Mouse (Mus musculus) hindbrain, embryonic 12.5 days (tissue): ENCODE results near the gene Lrp5. TPM values are rescaled to one million over a fixed set of nuclear protein-coding genes. Genes with fewer than 3 reads are reported as not detected.

Source experiments
- ATAC-seq: fragments of 200-750 bp; cut with Nextera tagmentation; 2 replicates; pipeline ENCODE4 v1.8.0; 2017; ENCODE audit warnings: moderate TSS enrichment; ENCODE audit not compliant: low FRiP score
- H3K27ac ChIP-seq: fragments of 300-500 bp; sonication (generic); 2 replicates; pipeline ENCODE4 v1.5.1; 2016; ENCODE audit warnings: mild to moderate bottlenecking
- H3K27me3 ChIP-seq: fragments of 300-500 bp; sonication (generic); 2 replicates; pipeline ENCODE4 v1.6.1; 2016; ENCODE audit warnings: mild to moderate bottlenecking
- H3K36me3 ChIP-seq: fragments of 300-500 bp; sonication (generic); 2 replicates; pipeline ENCODE4 v1.6.1; 2016; ENCODE audit warnings: mild to moderate bottlenecking
- H3K4me1 ChIP-seq: fragments of 300-500 bp; sonication (generic); 2 replicates; pipeline ENCODE4 v1.6.1; 2016
- H3K4me2 ChIP-seq: fragments of 300-500 bp; sonication (generic); replicated peaks from 2 replicates; pipeline ENCODE4 v1.6.1; 2016; ENCODE audit warnings: mild to moderate bottlenecking
- H3K4me3 ChIP-seq: fragments of 300-500 bp; sonication (generic); 2 replicates; pipeline ENCODE4 v1.5.1; 2016; ENCODE audit warnings: mild to moderate bottlenecking
- H3K9ac ChIP-seq: fragments of 300-500 bp; sonication (generic); 2 replicates; pipeline ENCODE4 v1.6.1; 2016; ENCODE audit warnings: mild to moderate bottlenecking, moderate library complexity
- H3K9me3 ChIP-seq: fragments of 300-500 bp; sonication (generic); replicated peaks from 2 replicates; pipeline ENCODE4 v1.6.1; 2016; ENCODE audit warnings: mild to moderate bottlenecking
- WGBS: fragments of 180-500 bp; shearing (Covaris S2); methylation state at CpG from one replicate; pipeline ENCODE4 v1.1.7; 2016; 5-methylcytosine and 5-hydroxymethylcytosine counted together
- polyA plus RNA-seq: library from polyadenylated mRNA; unstranded; fragments of >200 nt; fragmentation: Nextera tagmentation; extraction: Ambion mirVana; gene quantifications from 2 replicates; pipeline ENCODE4 v1.2.1, GENCODE M21; 2016

Gene Lrp5
- polyA plus RNA-seq, 1 experiment from 2014 or later: 4.0 TPM

DNA sequence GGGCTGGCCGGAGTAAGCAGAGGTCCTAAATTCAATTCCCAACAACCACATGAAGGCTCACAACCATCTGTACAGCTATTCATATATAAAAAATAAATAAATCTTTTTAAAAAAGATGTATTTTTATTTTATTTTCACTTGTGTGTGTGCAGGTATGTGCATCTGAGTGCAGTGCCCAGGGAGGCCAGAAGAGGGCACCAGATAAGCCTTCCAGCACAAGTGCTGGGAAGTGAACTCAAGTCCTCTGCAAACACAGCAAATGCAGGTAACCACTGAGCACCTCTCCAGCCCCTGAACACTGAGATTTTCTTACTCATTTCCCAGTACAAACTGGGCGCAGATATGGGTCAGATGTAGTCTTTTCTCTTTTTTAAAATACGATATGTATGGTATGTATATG, 35.1 kb downstream of the Lrp5 start:
- Histone ChIP-seq H3K9ac (no peak overlapping the region), H3K4me3 (no peak overlapping the region), H3K4me2 (no peak overlapping the region), H3K9me3 (0 out of 2 replicates have a peak, but pooled peaks cover 8% of the 10 kb centered on the region), H3K4me1 (0 out of 2 replicates have a peak, but pooled peaks cover under 1% of the 10 kb centered on the region), H3K27ac (no peak overlapping the region), H3K36me3 (peaks cover 17% of the 10 kb centered on the region), H3K27me3 (no peaks in the 10 kb centered on the region)
- ATAC-seq: no peak
- WGBS: 95% methylated on average over 3 of the region's 3 CpGs

DNA sequence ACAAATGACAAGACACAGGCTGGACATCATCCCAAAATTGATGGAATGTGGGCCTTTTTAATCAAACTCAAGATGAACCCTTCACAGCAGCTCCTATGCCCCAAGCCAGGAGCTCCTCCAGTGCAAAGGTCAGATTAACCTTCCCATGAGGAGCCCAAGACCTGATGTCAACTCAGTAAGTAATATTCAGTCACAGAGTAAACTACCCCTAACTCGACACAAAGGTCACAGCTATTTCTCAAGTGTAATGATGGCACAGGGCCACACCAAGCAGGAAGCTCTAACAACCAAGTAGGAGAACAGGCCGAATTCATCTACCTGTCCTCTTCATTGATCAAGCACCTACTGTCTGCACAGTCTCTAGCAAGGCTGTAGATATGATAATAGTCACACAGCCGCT, 35.9 kb downstream of the Lrp5 start:
- 93% methylated on average over 3 of the region's 3 CpGs for WGBS
- H3K4me2 ChIP-seq: no peak overlapping the region
- 0 out of 2 replicates have a peak, but pooled peaks cover 8% of the 10 kb centered on the region for H3K9me3 ChIP-seq
- H3K4me3 ChIP-seq: no peak overlapping the region
- H3K27me3 ChIP-seq: no peaks in the 10 kb centered on the region
- H3K27ac ChIP-seq: no peak overlapping the region
- peaks cover 22% of the 10 kb centered on the region for H3K36me3 ChIP-seq
- H3K4me1 ChIP-seq: no peaks in the 10 kb centered on the region
- no peak overlapping the region for H3K9ac ChIP-seq
- no peak for ATAC-seq

DNA sequence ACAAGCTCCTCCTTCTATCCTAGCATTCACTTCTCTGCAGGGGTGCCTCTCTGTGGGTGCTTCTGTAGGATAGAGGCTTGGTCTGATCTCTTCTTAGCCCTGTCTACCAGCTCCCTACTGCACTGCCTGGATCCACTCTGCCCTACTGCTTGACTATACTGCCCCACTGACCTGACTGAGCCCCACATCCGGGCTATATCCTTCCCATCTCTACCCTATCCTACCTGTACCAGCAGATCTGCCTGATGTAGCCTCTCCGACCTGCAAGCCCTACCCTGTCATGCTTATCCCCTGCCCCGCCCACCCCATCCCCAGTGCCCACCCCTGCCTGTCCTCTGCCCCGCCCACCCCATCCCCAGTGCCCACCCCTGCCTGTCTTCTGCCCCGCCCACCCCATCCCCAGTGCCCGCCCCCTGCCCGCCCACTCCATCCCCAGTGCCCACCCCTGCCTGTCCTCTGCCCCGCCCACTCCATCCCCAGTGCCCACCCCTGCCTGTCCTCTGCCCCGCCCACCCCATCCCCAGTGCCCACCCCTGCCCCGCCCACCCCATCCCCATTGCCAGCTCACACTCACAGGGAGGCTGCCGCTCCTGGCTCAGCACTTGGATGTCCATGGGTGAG, 37.4 kb downstream of the Lrp5 start:
- Histone ChIP-seq H3K4me3 (no peak overlapping the region), H3K4me2 (no peak overlapping the region), H3K9ac (no peak overlapping the region), H3K27ac (no peak overlapping the region), H3K9me3 (0 out of 2 replicates have a peak, but pooled peaks cover 8% of the 10 kb centered on the region), H3K36me3 (peaks cover 25% of the 10 kb centered on the region), H3K4me1 (no peaks in the 10 kb centered on the region), H3K27me3 (no peaks in the 10 kb centered on the region)
- 49% methylated on average over 6 of the region's 11 CpGs for WGBS
- 0 out of 2 replicates have a peak, but pooled peaks have one; percentile 48 for ATAC-seq

DNA sequence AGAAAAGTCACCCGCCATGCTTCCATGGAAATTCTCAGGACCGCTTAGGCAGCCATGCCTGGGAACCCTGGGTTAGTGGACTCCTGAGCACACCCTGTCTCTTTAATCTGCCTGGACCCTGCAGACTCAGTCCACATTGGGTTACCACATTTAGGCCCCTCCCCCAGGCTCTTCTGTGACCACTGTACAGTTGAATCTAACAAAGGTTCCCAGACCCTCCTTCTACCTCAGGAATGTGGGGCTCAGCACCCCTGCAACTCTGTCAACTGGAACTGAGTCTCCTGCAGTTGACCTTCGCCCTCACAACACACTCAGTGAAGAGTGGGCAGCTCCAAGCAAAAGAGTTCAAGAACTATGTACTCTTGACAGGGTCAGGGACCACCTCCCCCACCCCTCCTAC, 38.4 kb downstream of the Lrp5 start:
- no peak overlapping the region for H3K9ac ChIP-seq
- H3K4me2 ChIP-seq: no peak overlapping the region
- peaks cover 3% of the 10 kb centered on the region; the same call in 1 of the 2 replicates for H3K4me1 ChIP-seq
- no peaks in the 10 kb centered on the region for H3K27me3 ChIP-seq
- ATAC-seq: no peak
- H3K36me3 ChIP-seq: peaks cover 25% of the 10 kb centered on the region
- 0 out of 2 replicates have a peak, but pooled peaks cover 8% of the 10 kb centered on the region for H3K9me3 ChIP-seq
- no peak overlapping the region for H3K27ac ChIP-seq
- no peak overlapping the region for H3K4me3 ChIP-seq
- 86% methylated on average over 3 of the region's 3 CpGs for WGBS

DNA sequence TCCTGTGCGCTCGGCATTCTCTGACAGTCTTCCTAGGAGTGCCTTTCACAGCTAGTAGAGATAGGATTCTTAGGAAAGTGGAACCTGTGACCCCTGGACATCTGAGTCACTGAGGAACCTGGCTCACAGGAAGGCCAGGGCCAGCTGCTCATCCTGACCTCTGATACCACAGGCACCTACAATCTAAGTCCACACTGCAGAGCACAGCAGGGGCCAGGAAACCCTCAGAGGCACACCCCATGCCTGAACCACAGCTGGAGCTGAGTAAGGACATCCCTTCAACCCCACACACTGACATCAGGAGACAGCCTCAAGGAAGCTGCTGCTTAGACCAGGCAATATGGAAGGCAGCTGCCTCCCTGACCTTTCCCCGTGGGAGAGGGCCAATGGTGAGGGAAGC, 40.6 kb downstream of the Lrp5 start:
- 81% methylated on average over 3 of the region's 3 CpGs for WGBS
- H3K27ac ChIP-seq: no peak overlapping the region
- no peak overlapping the region for H3K4me3 ChIP-seq

DNA sequence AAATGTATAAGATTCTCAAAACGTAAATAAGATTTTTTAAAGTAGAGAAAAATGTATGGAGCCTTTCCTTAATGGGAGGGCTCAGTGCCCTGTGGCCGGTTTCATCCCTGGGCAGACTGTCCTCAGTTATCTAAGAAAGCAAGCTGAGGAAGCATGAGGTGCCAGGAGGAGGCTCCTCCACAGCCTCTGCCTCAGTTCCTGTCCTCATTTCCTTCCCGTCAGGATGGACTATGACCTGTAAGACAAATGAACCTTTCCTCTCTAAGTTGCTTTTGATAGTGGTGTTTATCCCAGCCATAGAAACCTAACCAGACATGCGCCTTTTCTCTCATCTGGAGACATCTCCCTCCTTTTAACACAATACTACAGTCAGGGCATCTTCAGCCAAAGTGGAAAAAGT, 41.0 kb downstream of the Lrp5 start:
- WGBS: 86% methylated on average over 4 of the region's 4 CpGs
- Histone ChIP-seq H3K4me3 (no peak overlapping the region), H3K4me1 (peaks cover 30% of the 10 kb centered on the region), H3K9ac (no peak overlapping the region), H3K27me3 (no peaks in the 10 kb centered on the region), H3K4me2 (no peak overlapping the region), H3K27ac (no peak overlapping the region), H3K9me3 (no peaks in the 10 kb centered on the region), H3K36me3 (peaks cover 14% of the 10 kb centered on the region)
- ATAC-seq: no peak

More for the DNA sequence above, 40.6 kb downstream of the Lrp5 start:
- Histone ChIP-seq H3K36me3 (peaks cover 14% of the 10 kb centered on the region), H3K4me1 (peaks cover 25% of the 10 kb centered on the region), H3K9me3 (no peaks in the 10 kb centered on the region), H3K4me2 (no peak overlapping the region), H3K9ac (no peak overlapping the region), H3K27me3 (no peaks in the 10 kb centered on the region)
- ATAC-seq: no peak

DNA sequence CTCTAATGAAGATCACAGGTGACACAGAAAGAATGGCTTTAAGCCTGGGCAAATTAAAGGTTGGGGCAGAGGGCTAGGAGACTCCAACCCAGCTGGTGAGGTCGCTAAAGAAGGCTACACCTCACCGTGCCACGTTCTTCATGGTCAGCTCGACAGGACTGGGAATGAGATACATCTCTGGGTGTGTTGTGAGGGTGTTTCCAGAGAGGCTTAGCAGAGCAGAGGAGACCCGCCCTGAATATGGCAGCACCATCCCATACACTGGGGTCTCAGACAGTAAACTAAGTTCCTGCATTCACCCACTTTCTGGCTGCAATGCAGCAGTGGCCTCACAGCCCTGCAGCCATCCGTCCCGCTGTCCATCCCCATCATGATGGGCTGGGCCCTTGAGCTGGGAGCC, 46.8 kb downstream of the Lrp5 start:
- WGBS: 92% methylated on average over 7 of the region's 7 CpGs

DNA sequence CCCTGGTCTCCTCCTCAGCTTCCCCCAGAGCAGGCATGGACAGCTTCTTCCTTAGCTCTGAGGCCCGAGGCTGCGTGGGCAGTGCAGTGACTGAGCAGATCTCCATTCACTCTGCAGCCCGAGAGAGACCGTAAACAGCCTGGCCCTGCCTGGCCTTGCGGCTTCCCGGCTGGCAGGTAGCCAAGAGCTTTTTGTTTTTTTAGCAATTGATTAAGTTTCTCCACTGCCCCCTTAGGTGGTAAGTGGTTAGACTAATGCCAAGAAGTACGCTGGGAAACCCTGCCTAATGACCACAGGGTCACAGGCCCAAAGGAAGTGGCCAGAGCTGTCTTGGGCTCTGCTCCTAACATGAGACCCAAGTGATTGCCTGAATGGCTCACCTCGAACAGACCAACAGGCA, 47.7 kb downstream of the Lrp5 start:
- Histone ChIP-seq H3K4me1 (peaks cover 60% of the 10 kb centered on the region), H3K27me3 (no peaks in the 10 kb centered on the region), H3K9ac (peak overlapping the region; percentile 49; the same call in 1 of the 2 replicates), H3K36me3 (no peaks in the 10 kb centered on the region), H3K4me2 (no peak overlapping the region), H3K9me3 (no peaks in the 10 kb centered on the region), H3K27ac (peak overlapping the region; percentile 56), H3K4me3 (no peak overlapping the region)
- ATAC-seq: no peak
- WGBS: 48% methylated on average over 8 of the region's 8 CpGs

More for the DNA sequence above, 46.8 kb downstream of the Lrp5 start:
- H3K4me1 ChIP-seq: peaks cover 60% of the 10 kb centered on the region
- no peak for ATAC-seq
- no peak overlapping the region for H3K4me3 ChIP-seq
- H3K4me2 ChIP-seq: no peak overlapping the region
- H3K27ac ChIP-seq: no peak overlapping the region
- no peak overlapping the region for H3K9ac ChIP-seq
- no peaks in the 10 kb centered on the region for H3K27me3 ChIP-seq
- H3K36me3 ChIP-seq: no peaks in the 10 kb centered on the region
- no peaks in the 10 kb centered on the region for H3K9me3 ChIP-seq

DNA sequence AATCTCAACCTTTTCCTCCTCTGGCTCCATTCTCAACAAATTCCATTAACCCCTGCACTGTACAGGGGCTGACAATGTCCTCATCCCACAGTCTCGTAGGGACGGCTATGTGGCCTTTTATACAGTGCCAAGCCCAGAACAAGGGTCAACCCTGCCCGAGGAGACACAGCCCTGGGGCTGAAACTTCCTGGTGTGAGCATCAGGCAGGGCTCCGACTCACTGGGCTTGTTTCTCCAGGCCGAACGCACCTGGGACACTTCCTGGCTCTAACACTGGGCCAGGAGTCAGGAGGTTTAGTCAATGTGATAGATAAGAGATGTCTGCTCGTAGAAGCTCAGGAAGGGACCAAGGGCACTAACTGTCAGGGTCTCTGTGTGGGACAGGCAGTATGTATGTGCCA, 54.3 kb downstream of the Lrp5 start:
- Histone ChIP-seq H3K36me3 (peaks cover 25% of the 10 kb centered on the region; the same call in 1 of the 2 replicates), H3K27ac (no peak overlapping the region), H3K4me3 (no peak overlapping the region), H3K27me3 (no peaks in the 10 kb centered on the region), H3K9me3 (no peaks in the 10 kb centered on the region), H3K4me1 (peaks cover 7% of the 10 kb centered on the region; the same call in 1 of the 2 replicates), H3K4me2 (no peak overlapping the region), H3K9ac (no peak overlapping the region)
- WGBS: 79% methylated on average over 7 of the region's 7 CpGs
- no peak for ATAC-seq

DNA sequence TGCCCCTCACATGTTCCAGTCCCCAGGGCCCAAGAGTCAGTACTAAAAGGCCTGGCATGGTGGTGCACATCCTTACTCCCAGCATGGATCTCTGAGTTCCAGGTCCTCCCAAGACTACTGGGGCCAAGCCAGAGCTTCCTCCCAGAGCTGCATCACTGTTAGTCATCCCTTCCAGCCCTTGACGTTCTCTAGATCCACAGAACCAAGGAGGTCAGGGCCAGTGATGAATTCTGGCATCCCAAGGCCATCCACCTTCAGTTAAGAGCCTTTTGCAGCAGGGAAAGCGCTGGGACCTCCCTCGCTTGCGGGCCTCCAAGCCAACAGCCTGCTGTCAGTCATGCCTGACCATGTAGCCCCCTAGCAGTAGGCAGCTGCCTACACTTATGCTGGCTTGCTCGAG, 54.9 kb downstream of the Lrp5 start:
- 85% methylated on average over 5 of the region's 5 CpGs for WGBS
- no peak overlapping the region for H3K9ac ChIP-seq
- H3K4me2 ChIP-seq: no peak overlapping the region

DNA sequence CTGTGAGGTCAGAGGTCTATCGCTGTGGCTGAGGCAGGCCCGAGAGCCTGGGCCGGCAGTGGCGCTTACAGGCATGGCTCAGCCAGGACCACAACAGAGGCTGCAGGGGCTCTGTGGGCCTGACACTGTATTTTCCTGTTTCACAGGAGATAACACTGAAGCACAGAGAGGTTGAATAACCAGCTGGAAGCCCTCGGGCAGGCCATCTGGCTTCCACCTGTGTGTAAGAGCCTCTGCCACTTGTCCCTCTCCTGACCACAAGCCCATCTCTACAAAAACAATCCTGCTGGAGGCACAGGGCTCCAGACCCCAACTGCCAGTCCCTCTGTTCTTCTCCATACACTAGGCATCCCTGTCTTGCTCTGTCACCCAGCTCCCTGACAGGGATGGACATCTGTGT, 55.9 kb downstream of the Lrp5 start:
- no peak overlapping the region for H3K27ac ChIP-seq
- 76% methylated on average over 5 of the region's 5 CpGs for WGBS
- H3K4me1 ChIP-seq: 0 out of 2 replicates have a peak, but pooled peaks cover 3% of the 10 kb centered on the region
- no peak overlapping the region for H3K4me2 ChIP-seq
- H3K9ac ChIP-seq: no peak overlapping the region
- ATAC-seq: no peak
- no peaks in the 10 kb centered on the region for H3K27me3 ChIP-seq
- no peaks in the 10 kb centered on the region for H3K9me3 ChIP-seq
- H3K36me3 ChIP-seq: peaks cover 32% of the 10 kb centered on the region; the same call in 1 of the 2 replicates
- no peak overlapping the region for H3K4me3 ChIP-seq

More for the DNA sequence above, 54.9 kb downstream of the Lrp5 start:
- Histone ChIP-seq H3K27ac (no peak overlapping the region), H3K4me1 (0 out of 2 replicates have a peak, but pooled peaks cover 2% of the 10 kb centered on the region), H3K4me3 (no peak overlapping the region), H3K27me3 (no peaks in the 10 kb centered on the region), H3K9me3 (no peaks in the 10 kb centered on the region), H3K36me3 (peaks cover 31% of the 10 kb centered on the region; the same call in 1 of the 2 replicates)
- no peak for ATAC-seq

DNA sequence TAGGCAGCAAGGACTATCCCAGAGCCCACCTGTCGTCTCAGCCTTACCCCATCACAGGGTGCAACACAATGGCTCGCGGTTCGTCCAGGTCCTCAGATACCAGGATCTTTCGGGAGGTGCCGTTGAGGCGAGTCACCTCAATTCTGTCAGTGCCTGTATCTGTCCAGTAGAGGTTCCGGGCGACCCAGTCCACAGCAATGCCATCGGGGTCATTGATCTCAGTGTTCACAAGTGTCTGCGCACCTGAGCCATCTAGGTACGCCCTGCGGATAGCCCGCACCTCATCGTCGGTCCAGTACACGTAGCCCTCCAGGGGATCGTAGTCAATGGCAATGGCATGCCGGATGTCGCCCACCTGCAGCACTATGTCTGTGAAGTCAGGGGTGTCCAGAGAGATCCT, 56.3 kb downstream of the Lrp5 start:
- Histone ChIP-seq H3K9me3 (no peaks in the 10 kb centered on the region), H3K4me3 (no peak overlapping the region), H3K27me3 (no peaks in the 10 kb centered on the region), H3K36me3 (peaks cover 32% of the 10 kb centered on the region; the same call in 1 of the 2 replicates), H3K9ac (no peak overlapping the region), H3K27ac (no peak overlapping the region), H3K4me2 (no peak overlapping the region), H3K4me1 (0 out of 2 replicates have a peak, but pooled peaks cover 4% of the 10 kb centered on the region)
- WGBS: 93% methylated on average over 20 of the region's 20 CpGs
- no peak for ATAC-seq

DNA sequence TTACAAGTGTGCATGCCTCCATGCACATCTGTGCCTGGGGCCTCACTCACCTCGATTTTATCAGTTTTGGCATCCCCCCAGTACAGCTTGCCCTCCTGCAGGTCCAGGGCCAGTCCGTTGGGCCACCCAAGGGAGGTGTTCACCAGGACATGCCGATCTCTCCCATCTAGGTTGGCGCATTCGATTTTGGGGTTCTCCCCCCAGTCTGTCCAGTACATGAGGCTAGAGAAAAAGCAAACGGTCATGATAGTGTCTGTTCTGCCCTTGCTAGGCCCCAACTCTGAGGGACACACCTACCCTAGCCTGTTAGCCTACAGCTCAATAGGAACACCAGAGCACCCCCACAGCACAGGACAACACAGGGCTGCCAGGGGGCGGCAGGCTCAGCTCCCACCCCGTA, 58.1 kb downstream of the Lrp5 start:
- Histone ChIP-seq H3K4me2 (no peak overlapping the region), H3K27me3 (no peaks in the 10 kb centered on the region), H3K36me3 (peaks cover 32% of the 10 kb centered on the region; the same call in 1 of the 2 replicates), H3K9ac (no peak overlapping the region), H3K27ac (no peak overlapping the region), H3K9me3 (no peaks in the 10 kb centered on the region), H3K4me1 (0 out of 2 replicates have a peak, but pooled peaks cover 4% of the 10 kb centered on the region), H3K4me3 (no peak overlapping the region)
- ATAC-seq: no peak
- 87% methylated on average over 8 of the region's 8 CpGs for WGBS
